Mouse (Mus musculus): Measurements from ENCODE around the gene 4930451I11Rik.

DNA sequence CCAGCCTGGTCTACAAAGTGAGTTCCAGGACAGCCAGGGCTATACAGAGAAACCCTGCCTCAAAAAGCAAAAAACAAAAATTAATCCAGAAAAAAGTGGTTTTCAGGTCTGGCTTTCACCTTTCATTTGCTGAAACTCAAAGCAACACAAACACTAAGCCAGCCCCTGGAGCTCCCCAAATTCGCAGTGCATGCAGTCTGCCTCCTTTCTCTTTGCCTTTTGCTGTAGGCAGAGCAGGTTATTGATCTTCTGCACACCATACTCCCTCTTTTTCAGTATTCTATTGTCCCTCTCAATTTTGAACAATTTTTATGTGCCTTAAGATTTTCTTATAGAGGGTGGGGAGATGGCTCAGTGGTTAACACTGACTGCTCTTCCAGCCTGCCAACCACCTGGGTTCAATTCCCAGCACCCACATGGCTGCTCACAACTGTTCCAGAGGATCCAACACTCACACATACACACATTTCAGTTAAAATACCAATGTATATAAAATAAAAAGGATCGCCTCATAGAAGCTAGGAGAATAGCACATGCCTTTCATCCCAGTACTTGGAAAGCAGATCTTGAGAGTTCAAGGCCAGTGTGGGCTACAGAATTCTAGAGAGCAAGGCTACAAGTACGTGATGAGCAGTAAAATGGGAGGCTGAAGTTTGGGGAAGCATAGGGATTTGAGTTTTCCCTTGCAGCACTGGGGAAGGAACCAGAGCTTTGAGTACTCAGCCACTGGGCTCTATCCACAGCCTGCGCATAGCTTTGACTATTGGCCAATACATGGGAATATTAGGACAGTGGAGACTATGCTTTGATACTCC is 37.8 kb downstream of the 4930451I11Rik start:
- no peak for TF ChIP-seq POLR2A (IDR thresholded peaks at IDR 0.05; ENCODE audit: control insufficient read depth, low read depth, low read length)
- TF ChIP-seq CTCF (IDR thresholded peaks at IDR 0.05; ENCODE audit: control insufficient read depth, insufficient read depth, insufficient replicate concordance, low read depth, low read length), result no peak
